Mouse (Mus musculus) liver, embryonic 15.5 days (tissue): ENCODE data around the gene Cacng5. TPM values are rescaled to one million over a fixed set of nuclear protein-coding genes. Genes with fewer than 3 reads are reported as not detected.

Experiments
- ATAC-seq: fragments of 200-750 bp; cut with Nextera tagmentation; 2 replicates; pipeline ENCODE4 v1.8.0; 2017; ENCODE audit warnings: moderate number of reproducible peaks, mild to moderate bottlenecking, moderate library complexity; ENCODE audit not compliant: insufficient read depth
- H3K27ac ChIP-seq: fragments of 300-500 bp; sonication (generic); replicated peaks from 2 replicates; pipeline ENCODE4 v1.5.1; 2015; ENCODE audit warnings: mild to moderate bottlenecking, inconsistent platforms
- H3K27me3 ChIP-seq: fragments of 300-500 bp; sonication (generic); 2 replicates; pipeline ENCODE4 v1.6.1; 2015; ENCODE audit warnings: mild to moderate bottlenecking, inconsistent platforms
- H3K36me3 ChIP-seq: fragments of 300-500 bp; sonication (generic); replicated peaks from 2 replicates; pipeline ENCODE4 v1.6.1; 2015; ENCODE audit warnings: moderate library complexity, mild to moderate bottlenecking, inconsistent platforms
- H3K4me1 ChIP-seq: fragments of 300-500 bp; sonication (generic); replicated peaks from 2 replicates; pipeline ENCODE4 v1.6.1; 2015; ENCODE audit warnings: inconsistent platforms
- H3K4me2 ChIP-seq: fragments of 300-500 bp; sonication (generic); 2 replicates; pipeline ENCODE4 v1.6.1; 2015; ENCODE audit warnings: moderate library complexity, mild to moderate bottlenecking, inconsistent platforms
- H3K4me3 ChIP-seq: fragments of 300-500 bp; sonication (generic); replicated peaks from 2 replicates; pipeline ENCODE4 v1.5.1; 2015; ENCODE audit warnings: mild to moderate bottlenecking, inconsistent platforms
- H3K9ac ChIP-seq: fragments of 300-500 bp; sonication (generic); 2 replicates; pipeline ENCODE4 v1.6.1; 2015; ENCODE audit warnings: moderate library complexity, mild to moderate bottlenecking, inconsistent platforms
- H3K9me3 ChIP-seq: fragments of 300-500 bp; sonication (generic); replicated peaks from 2 replicates; pipeline ENCODE4 v1.6.1; 2016; ENCODE audit warnings: inconsistent platforms
- WGBS: fragments of 180-500 bp; shearing (Covaris S2); methylation state at CpG from one replicate; pipeline ENCODE4 v1.1.7; 2015; ENCODE audit warnings: mixed read lengths; ENCODE audit not compliant: insufficient replicate concordance; 5-methylcytosine and 5-hydroxymethylcytosine counted together
- polyA plus RNA-seq: library from polyadenylated mRNA; unstranded; fragments of >200 nt; fragmentation: Nextera tagmentation; extraction: Ambion mirVana; gene quantifications from 2 replicates; pipeline ENCODE4 v1.2.1, GENCODE M21; 2015

Cacng5 gene
- polyA plus RNA-seq, 1 experiment from 2014 or later, result 0.03 TPM

DNA sequence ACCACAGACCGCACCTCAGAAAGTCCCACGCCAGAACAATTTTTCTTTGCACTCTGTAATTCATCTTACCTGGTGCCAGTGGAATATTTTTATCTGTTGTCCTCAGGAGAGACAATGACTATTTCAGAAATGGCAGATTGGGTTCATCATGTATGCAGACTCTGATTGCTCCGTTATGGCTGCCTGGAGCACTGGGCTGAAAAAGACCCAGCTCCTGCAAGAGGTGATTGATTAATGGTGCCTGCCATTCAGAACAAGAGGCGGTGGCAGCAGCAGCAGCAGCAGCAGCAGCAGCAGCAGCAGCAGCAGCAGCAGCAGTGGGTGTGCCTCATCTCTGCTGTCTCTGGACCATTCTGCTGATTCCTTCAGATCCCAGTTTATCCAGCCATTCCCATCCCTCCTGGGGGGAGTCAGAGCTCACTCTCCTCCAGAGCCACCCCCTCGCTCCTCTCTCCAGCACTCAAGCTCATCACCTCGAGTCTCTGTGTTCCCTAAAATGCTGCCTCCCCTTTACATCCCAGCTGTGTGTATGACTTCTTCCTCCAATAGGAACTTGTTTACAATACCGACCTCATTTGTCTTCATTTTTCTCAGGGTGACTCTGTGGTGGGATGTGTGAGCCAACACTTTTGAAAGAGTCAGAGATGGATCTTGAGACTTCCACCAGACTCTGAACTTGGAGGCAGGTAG is 81.4 kb downstream of the Cacng5 start:
- no peak for ATAC-seq

More for the DNA sequence above, 81.4 kb downstream of the Cacng5 start:
- WGBS, result 46% methylated on average over 7 of the region's 7 CpGs
- Histone ChIP-seq H3K4me3 (no peak overlapping the region), H3K9me3 (no peaks in the 10 kb centered on the region), H3K27me3 (no peaks in the 10 kb centered on the region), H3K4me2 (no peak overlapping the region), H3K27ac (no peak overlapping the region), H3K36me3 (no peaks in the 10 kb centered on the region), H3K9ac (no peak overlapping the region), H3K4me1 (no peaks in the 10 kb centered on the region)

Other genes starting within 250 kb of the Cacng5 start
- 1.2 and 1.3 TPM in 2 replicates for gene Cacng1, start 198.5 kb downstream of the Cacng5 start, polyA plus RNA-seq
- 0.08 and 0.12 TPM in 2 replicates for gene Cacng4, start 120.5 kb downstream of the Cacng5 start, polyA plus RNA-seq